In the genomic region with DNA sequence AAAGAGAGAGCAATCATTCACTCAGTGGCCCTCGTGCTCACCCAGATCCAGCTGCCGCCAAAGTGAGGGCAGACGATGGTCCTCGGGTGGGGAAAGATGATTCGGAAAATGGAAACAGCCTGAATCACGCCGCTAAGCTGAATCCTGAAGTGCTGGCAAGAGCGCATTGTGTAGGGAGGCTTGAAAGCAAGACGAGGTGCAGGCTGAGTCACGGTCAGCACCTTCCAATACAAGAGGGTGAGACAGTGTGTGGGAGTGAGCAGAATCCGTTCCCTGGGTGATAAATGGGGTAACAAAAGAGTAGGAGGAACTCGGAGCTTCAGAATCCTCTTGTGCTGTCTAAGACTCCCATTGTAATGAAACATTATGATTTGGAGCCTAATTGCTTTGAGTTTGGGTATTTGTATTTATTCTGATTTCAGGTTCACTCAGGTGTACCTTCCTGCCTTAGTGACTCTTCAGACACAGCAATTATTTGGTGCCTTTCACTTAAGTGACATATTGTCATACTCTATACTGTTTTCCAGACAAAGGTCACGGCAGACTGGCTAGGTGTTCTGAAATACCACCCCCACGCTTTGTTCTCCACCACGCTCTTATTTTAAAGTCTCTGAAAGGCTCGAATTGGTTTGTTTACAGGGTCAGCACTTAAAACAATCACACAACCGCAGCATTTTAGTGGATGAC, we compare ENCODE assay signal across 9 mouse cellular contexts.
DNase-seq lines count a peak whose midpoint lies in the region; ATAC-seq lines count a peak whose summit lies in the region.
"Had no signal": no experiment of that assay in that cellular context is flagged by ENCODE, and none has a peak within 500 bp of the region (broad histone marks: within the 10 kb centered on the region; RNA-seq: fewer than 3 reads in every experiment).

No protein-coding gene starts in this region.

- 30% methylated on average over 17 of the region's 17 CpGs for WGBS in neural tube, embryonic 12.5 days
- WGBS in hindbrain, embryonic 12.5 days: 41% methylated on average over 17 of the region's 17 CpGs

- no peak overlapping the region for H3K27ac ChIP-seq in neural tube, embryonic 12.5 days
- no peak overlapping the region for H3K27ac ChIP-seq in hindbrain, embryonic 12.5 days

- DNase-seq in neural tube, embryonic 10.5 days (ENCODE audit: extremely low spot score, low spot score): no peak
- DNase-seq in lung, postnatal 25 days (ENCODE audit: low spot score): peak; percentile 44
- no peak for DNase-seq in adrenal gland, postnatal 25 days
- no peak for DNase-seq in spleen, adult 18-20 months
- DNase-seq in urinary bladder, postnatal 14 days (ENCODE audit: low spot score): no peak
- DNase-seq: kidney, postnatal 14 days had no signal

- no peaks in the 10 kb centered on the region for H3K9me3 ChIP-seq in neural tube, embryonic 12.5 days
- no peaks in the 10 kb centered on the region for H3K9me3 ChIP-seq in hindbrain, embryonic 12.5 days (replicated peaks)

- peak overlapping the region; percentile 31 for H3K4me2 ChIP-seq in neural tube, embryonic 12.5 days (replicated peaks)
- H3K4me2 ChIP-seq in hindbrain, embryonic 12.5 days (replicated peaks): peak overlapping the region; percentile 29

- no peaks in the 10 kb centered on the region for H3K4me1 ChIP-seq in neural tube, embryonic 12.5 days
- H3K4me1 ChIP-seq in hindbrain, embryonic 12.5 days: no peaks in the 10 kb centered on the region

- ATAC-seq in neural tube, embryonic 12.5 days (ENCODE audit: low FRiP score, low read depth): no peak
- ATAC-seq in hindbrain, embryonic 12.5 days (ENCODE audit: low FRiP score): peak; percentile 58; the same call in 1 of the 2 replicates
- ATAC-seq: Patski had no signal

- no peak overlapping the region for H3K4me3 ChIP-seq in neural tube, embryonic 12.5 days
- no peak overlapping the region for H3K4me3 ChIP-seq in hindbrain, embryonic 12.5 days

- H3K27me3 ChIP-seq in neural tube, embryonic 12.5 days (replicated peaks): no peaks in the 10 kb centered on the region
- no peaks in the 10 kb centered on the region for H3K27me3 ChIP-seq in hindbrain, embryonic 12.5 days
- H3K27me3 ChIP-seq: Patski had no signal

- no peak overlapping the region for H3K9ac ChIP-seq in neural tube, embryonic 12.5 days
- H3K9ac ChIP-seq in hindbrain, embryonic 12.5 days: no peak overlapping the region

- H3K36me3 ChIP-seq in neural tube, embryonic 12.5 days: no peaks in the 10 kb centered on the region
- no peaks in the 10 kb centered on the region for H3K36me3 ChIP-seq in hindbrain, embryonic 12.5 days
